Mouse (Mus musculus) lung, embryonic 16.5 days (tissue): ENCODE measurements around the gene Fnip2. TPM values are rescaled to one million over a fixed set of nuclear protein-coding genes. Genes with fewer than 3 reads are reported as not detected.

Experiments used
- ATAC-seq: fragments of 200-750 bp; cut with Nextera tagmentation; 2 replicates; pipeline ENCODE4 v1.8.0; 2017; ENCODE audit warnings: low read depth, mild to moderate bottlenecking, moderate library complexity
- H3K27ac ChIP-seq: fragments of 300-500 bp; sonication (generic); 2 replicates; pipeline ENCODE4 v1.5.1; 2014; ENCODE audit warnings: mild to moderate bottlenecking, control low read depth, low read length
- H3K27me3 ChIP-seq: fragments of 300-500 bp; sonication (generic); 2 replicates; pipeline ENCODE4 v1.6.1; 2014; ENCODE audit warnings: low read depth, low read length, mixed read lengths; ENCODE audit not compliant: control insufficient read depth, insufficient read depth
- H3K36me3 ChIP-seq: fragments of 300-500 bp; sonication (generic); 2 replicates; pipeline ENCODE4 v1.6.1; 2014; ENCODE audit warnings: low read length; ENCODE audit not compliant: control insufficient read depth, insufficient read depth
- H3K4me1 ChIP-seq: fragments of 300-500 bp; sonication (generic); replicated peaks from 2 replicates; pipeline ENCODE4 v1.6.1; 2014; ENCODE audit warnings: low read length, mixed read lengths; ENCODE audit not compliant: control insufficient read depth, insufficient read depth
- H3K4me2 ChIP-seq: fragments of 300-500 bp; sonication (generic); 2 replicates; pipeline ENCODE4 v1.6.1; 2014; ENCODE audit warnings: low read depth, low read length, control low read depth
- H3K4me3 ChIP-seq: fragments of 300-500 bp; sonication (generic); 2 replicates; pipeline ENCODE4 v1.5.1; 2014; ENCODE audit warnings: mild to moderate bottlenecking, low read length, control low read depth
- H3K9ac ChIP-seq: fragments of 300-500 bp; sonication (generic); 2 replicates; pipeline ENCODE4 v1.6.1; 2014; ENCODE audit warnings: low read length, control low read depth
- H3K9me3 ChIP-seq: fragments of 300-500 bp; sonication (generic); 2 replicates; pipeline ENCODE4 v1.6.1; 2016; ENCODE audit warnings: low read length; ENCODE audit not compliant: control insufficient read depth
- WGBS: fragments of 180-500 bp; shearing (Covaris S2); extraction: QIAGEN DNeasy Blood & Tissue Kit; methylation state at CpG from one replicate; pipeline ENCODE4 v1.1.7; 2014; 5-methylcytosine and 5-hydroxymethylcytosine counted together
- polyA plus RNA-seq: library from polyadenylated mRNA; unstranded; fragments of >200 nt; fragmentation: Nextera tagmentation; extraction: Ambion mirVana; gene quantifications from 2 replicates; pipeline ENCODE4 v1.2.1, GENCODE M21; 2015

Gene Fnip2
- polyA plus RNA-seq, 1 experiment from 2014 or later: 3.2 TPM

DNA sequence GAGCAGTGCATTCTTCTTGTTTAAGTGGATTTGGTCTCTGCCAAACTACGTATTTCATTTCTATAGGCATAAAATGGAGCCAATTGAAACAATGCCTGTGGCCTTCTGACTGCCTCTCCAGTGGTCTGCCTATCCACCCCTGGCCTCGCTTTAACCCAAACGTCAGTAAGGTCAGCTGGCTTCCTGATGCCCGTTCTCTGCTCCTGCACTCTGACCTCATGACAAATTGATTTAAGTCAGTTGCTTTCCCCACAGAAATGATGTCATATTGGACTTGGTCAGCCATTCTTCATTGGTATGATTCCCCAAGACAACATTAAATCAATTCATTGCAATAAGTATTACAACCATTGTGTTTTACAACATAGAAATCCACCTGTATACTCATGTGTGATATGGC lies 159.1 kb downstream of the Fnip2 start:
- H3K4me2 ChIP-seq: no peak overlapping the region
- no peaks in the 10 kb centered on the region for H3K36me3 ChIP-seq
- H3K4me3 ChIP-seq: no peak overlapping the region
- 52% methylated on average over 4 of the region's 4 CpGs for WGBS
- H3K9ac ChIP-seq: no peak overlapping the region
- no peaks in the 10 kb centered on the region for H3K4me1 ChIP-seq
- H3K9me3 ChIP-seq: no peaks in the 10 kb centered on the region
- no peaks in the 10 kb centered on the region for H3K27me3 ChIP-seq
- no peak for ATAC-seq
- no peak overlapping the region for H3K27ac ChIP-seq

Other genes with a start within 250 kb of the Fnip2 start
- gene Gm17359, start 231.1 kb downstream of the Fnip2 start, polyA plus RNA-seq: not detected in 2 replicates
- gene Ppid, start 23.5 kb upstream of the Fnip2 start, polyA plus RNA-seq: 150 and 152 TPM in 2 replicates
- 28.3 and 32.0 TPM in 2 replicates for gene 4930579G24Rik, start 61.3 kb upstream of the Fnip2 start, polyA plus RNA-seq
- 56.3 and 56.9 TPM in 2 replicates for gene Etfdh, start 61.7 kb upstream of the Fnip2 start, polyA plus RNA-seq
- gene Rxfp1, start 170.1 kb upstream of the Fnip2 start, polyA plus RNA-seq: 0.99 and 1.6 TPM in 2 replicates